Mouse (Mus musculus): ENCODE measurements around the gene Rufy4.
A peak's percentile ranks its signal among the peaks of the same experiment; 100 is the strongest.

Gene Rufy4

DNA sequence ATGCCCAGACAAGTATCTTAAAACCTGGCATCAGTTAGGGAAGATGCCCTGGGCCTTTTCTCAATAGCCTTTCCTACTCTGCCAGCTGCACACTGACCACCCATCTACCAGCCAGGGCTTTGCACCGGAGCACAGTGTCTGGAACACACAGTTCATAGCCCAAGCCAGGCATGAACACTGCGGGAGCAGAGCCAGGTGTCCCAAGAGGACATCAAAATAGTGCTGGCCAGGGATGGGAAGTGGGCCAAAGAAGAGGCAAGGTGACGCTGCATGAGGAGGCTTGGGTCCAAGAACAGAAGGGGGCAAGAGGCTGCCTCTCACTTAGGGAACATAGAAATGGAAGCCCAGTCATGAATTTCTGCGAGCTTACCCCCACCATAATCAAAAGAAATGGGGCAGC lies 19.7 kb upstream of the Rufy4 start:
- DNase-seq (ENCODE audit: low spot score in 2 of 2), result no peak

DNA sequence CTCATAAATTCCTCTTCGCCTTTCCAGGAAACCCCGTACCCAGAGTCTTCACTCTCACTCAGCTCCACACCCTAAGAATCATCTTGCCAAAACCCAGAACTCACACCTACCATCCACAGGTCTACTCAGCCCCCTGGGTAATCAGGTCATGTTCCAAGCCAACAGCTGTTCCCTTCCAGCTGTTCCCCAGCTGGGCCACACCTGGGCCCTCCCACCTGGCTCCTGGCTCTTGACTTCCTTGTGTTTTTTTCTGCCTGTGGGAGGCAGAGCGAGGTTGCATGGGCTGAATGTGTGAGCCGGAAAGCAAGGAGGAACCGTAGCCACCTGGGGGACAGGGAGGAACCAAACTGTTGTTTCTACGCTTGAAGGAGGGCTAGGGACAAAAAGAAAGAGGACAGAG lies 19.1 kb upstream of the Rufy4 start:
- DNase-seq (ENCODE audit: low spot score in 2 of 2), result no peak

- no peak for DNase-seq (ENCODE audit: low spot score in 2 of 2)
Observed at GRCm38 (mm10) chr1:74107931-74108618, 17.3 kb upstream of the Rufy4 start.

DNA sequence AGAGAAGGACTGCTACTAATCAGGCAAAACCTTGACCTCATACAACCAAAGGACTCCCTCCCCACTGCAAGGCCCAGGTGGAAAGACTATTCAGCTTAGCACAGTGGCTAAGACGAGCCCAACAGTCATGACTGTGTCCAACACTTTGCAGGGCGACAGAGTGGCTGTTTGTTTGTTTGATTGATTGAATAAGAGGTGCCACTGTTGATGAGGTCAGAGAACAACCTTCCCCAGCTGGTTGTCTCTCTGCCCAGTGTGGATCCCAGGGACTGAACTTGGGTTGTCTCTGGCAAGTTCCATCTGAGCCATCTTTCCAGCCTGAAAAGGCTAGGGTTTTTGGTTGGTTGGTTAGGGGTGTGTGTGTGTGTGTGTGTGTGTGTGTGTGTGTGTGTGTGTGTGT lies 15.7 kb upstream of the Rufy4 start:
- DNase-seq (ENCODE audit: low spot score in 2 of 2), result no peak

DNA sequence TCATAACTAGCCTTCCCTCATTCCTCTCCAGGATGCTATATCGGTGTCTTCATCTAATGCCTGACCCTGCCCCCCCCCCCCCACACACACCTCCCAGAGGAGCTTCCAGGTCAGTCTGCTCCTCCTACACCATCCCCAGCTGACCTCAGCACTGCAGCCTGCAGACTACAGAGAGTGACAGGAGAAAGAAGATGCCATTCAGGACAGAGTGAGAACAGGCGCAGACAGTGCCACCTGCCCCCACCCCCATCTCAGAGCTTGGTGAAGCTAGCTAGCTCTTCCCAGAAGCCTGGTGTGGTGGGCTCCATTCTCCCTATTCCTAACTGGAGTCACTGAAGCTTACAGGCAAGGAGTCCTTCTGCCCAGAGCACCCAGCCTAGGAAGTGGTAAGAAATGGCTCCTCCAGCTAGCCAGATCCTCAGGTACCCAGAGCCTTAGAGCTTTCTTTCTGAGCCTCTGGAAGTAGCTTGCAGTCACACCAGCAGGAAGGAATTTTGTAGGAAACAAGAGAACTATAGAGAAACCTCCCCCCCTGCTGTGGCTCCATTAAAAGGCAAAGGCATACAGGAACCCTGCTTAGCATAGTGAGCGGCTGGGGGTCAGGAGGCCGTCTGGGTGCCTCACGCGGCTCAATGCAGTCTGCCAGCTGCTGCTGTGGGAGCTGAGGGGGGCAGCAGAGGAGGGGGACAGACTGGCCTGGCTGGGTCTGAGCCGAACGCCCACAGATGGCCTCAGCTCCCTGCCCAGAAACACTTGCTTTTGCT lies 14.2 kb upstream of the Rufy4 start:
- DNase-seq (ENCODE audit: low spot score in 2 of 2), result peak in 1 of 2 experiments; percentile 19

- no peak for DNase-seq (ENCODE audit: low spot score in 2 of 2)
Observed at GRCm38 (mm10) chr1:74111696-74112030, 13.7 kb upstream of the Rufy4 start.

DNA sequence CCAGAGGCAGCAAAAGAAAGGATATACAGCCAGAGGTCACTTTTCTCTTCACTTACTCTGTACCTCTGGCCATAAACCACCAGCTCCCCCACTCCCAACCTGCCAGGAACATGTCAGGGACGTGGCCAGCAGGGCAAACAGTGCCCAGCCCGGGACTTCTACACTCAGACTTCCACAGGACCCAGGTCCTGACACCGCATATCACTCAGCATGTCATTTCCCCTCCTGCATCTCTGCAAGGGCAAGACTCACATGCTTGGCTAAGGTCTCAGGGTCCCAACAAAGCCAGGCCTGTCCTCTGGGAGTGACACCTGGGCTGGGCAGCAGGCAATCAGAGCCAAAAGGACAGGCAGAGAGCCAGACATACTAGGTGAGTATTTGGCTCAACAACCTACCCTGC lies 12.3 kb upstream of the Rufy4 start:
- no peak for DNase-seq (ENCODE audit: low spot score in 2 of 2)

DNA sequence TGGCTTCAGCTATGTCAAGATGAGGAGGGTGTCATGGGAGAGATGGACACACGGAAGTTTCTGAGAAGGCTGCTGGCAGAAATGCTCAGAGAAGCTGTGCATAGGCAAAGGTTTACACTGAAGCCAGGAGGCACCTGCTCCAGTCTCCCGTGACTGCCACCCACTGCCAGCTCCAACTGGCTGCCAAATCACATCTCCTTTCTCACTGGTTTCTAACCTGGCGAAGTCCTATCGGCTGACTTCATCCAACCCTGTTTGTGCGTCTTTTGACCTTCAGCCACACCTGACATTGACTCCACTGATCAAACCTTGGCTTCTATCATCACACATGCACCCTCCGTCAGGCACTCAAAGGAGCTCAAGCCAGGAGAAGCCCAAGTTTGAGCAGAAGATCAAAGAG lies 7.5 kb upstream of the Rufy4 start:
- DNase-seq (ENCODE audit: low spot score in 2 of 2), result no peak

DNA sequence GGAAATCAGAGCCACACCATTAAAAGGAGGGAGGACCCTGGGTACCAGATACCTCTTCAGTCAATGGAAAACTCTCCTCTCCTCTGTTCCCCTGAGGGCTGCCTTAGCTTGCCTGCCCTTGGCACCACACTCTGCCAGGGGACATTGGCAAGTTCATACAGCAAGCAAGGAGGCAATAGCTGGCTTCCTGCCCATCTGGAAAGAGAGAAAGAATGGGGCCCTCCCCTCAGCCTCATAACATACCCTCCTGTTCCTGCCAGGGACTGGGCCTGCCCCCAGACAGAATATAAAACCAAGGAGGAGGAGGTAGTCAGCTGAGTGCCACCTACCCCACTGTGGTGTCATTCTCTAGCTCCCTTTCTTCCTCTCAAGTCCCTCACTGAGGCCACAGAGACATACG lies 6.2 kb upstream of the Rufy4 start:
- no peak for DNase-seq (ENCODE audit: low spot score in 2 of 2)

- DNase-seq (ENCODE audit: low spot score in 2 of 2), result no peak
Observed at GRCm38 (mm10) chr1:74121138-74121537, 4.2 kb upstream of the Rufy4 start.

- peak in 1 of 2 experiments; percentile 38 for DNase-seq (ENCODE audit: low spot score in 2 of 2)
Observed at GRCm38 (mm10) chr1:74121821-74122576, 3.3 kb upstream of the Rufy4 start.

- no peak for DNase-seq (ENCODE audit: low spot score in 2 of 2)
Observed at GRCm38 (mm10) chr1:74123215-74123614, 2.1 kb upstream of the Rufy4 start.

- DNase-seq (ENCODE audit: low spot score in 2 of 2), result peak in 1 of 2 experiments; percentile 28
Observed at GRCm38 (mm10) chr1:74124021-74124981, 1.0 kb upstream of the Rufy4 start, which contains the start of gene Tns1. Tns1 (minus strand) TSS chr1:74124449.

GRCm38 (mm10) chr1:74130883-74131659 lies 5.7 kb downstream of the Rufy4 start:
- DNase-seq (ENCODE audit: low spot score in 2 of 2), result no peak

DNA sequence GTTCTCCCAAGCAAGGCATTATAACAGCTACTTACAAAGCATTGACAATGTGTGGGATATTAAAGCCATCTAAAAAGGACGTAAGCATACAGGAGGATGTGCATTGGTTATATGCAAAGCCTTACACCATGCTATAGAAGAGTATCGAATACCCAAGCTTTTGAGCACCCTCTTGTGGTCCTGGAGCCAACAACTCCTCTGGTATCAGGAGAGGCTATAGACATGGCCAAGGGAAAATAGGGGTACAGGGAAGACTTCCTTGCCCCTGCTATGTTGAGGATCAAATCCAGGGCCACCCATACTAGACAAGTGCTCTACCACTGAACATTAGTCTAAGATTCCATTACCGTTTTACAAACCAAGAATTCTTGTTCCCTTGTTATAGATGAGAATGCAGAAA lies 6.7 kb downstream of the Rufy4 start:
- no peak for DNase-seq (ENCODE audit: low spot score in 2 of 2)

GRCm38 (mm10) chr1:74133954-74134353 lies 8.6 kb downstream of the Rufy4 start:
- no peak for DNase-seq (ENCODE audit: low spot score in 2 of 2)

GRCm38 (mm10) chr1:74135326-74135950 lies 10.1 kb downstream of the Rufy4 start:
- DNase-seq (ENCODE audit: low spot score in 2 of 2), result no peak

- no peak for DNase-seq (ENCODE audit: low spot score in 2 of 2)
Observed at GRCm38 (mm10) chr1:74139415-74139814, 14.1 kb downstream of the Rufy4 start.

GRCm38 (mm10) chr1:74141781-74142180 lies 16.4 kb downstream of the Rufy4 start:
- DNase-seq (ENCODE audit: low spot score in 2 of 2), result no peak
